In the genomic region with DNA sequence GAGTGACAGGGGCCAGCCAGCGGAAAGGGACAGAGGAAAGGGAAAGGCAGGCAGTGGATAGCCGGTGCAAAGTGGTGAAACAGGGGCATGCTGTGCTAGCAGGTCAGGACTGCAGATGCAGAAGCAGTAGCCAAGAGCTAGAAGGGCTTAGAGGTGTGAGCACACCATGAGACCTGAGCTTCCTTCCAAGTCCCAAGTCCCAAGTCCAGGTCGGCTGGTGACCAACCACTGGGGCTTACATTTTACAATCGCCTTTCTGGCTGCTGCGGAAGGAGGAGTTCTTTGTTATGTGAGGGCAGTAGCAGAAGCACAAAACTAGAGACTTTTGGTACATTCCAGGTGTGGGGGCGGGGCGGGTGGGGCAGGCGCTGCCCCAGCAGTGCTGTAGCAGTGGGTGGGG, we compare ENCODE assay signal across 9 mouse cellular contexts. TPM values are rescaled to one million over a fixed set of nuclear protein-coding genes. Genes with fewer than 3 reads are reported as not detected.
DNase-seq lines count a peak whose midpoint lies in the region; ATAC-seq and TF ChIP-seq lines count a peak whose summit lies in the region.
"Had no signal": no experiment of that assay in that cellular context is flagged by ENCODE, and none has a peak within 500 bp of the region (broad histone marks: within the 10 kb centered on the region; RNA-seq: fewer than 3 reads in every experiment).

No protein-coding gene starts in this region.

- peak overlapping the region; percentile 67; the same call in 1 of the 2 replicates for H3K27ac ChIP-seq in midbrain, embryonic 10.5 days (replicated peaks)
- H3K27ac ChIP-seq in midbrain, embryonic 14.5 days (replicated peaks; ENCODE audit: low read depth, low read length) = no peak overlapping the region
- peak overlapping the region; percentile 65 for H3K27ac ChIP-seq in kidney, adult 2 months (ENCODE audit: insufficient read depth, low read depth, low read length)
- 0 out of 2 replicates have a peak overlapping the region, but pooled peaks have one; percentile 35 for H3K27ac ChIP-seq in stomach, embryonic 14.5 days (ENCODE audit: low read length)

- no peak for TF ChIP-seq CTCF in kidney, adult 2 months (conservative IDR thresholded peaks at IDR 0.05; ENCODE audit: insufficient read depth, insufficient read length, low read depth, low read length)

- no peak overlapping the region for H3K4me2 ChIP-seq in midbrain, embryonic 14.5 days (ENCODE audit: low read length)
- H3K4me2 ChIP-seq in stomach, embryonic 14.5 days (replicated peaks; ENCODE audit: low read depth, low read length) = peak overlapping the region; percentile 23

- no peak overlapping the region for H3K4me3 ChIP-seq in midbrain, embryonic 10.5 days
- H3K4me3 ChIP-seq in midbrain, embryonic 14.5 days (replicated peaks; ENCODE audit: low read depth, low read length) = no peak overlapping the region
- no peak overlapping the region for H3K4me3 ChIP-seq in kidney, adult 2 months (ENCODE audit: insufficient read depth, low read depth, low read length)
- H3K4me3 ChIP-seq in stomach, embryonic 14.5 days (ENCODE audit: low read depth, low read length) = no peak overlapping the region

- no peaks in the 10 kb centered on the region for H3K36me3 ChIP-seq in midbrain, embryonic 10.5 days
- no peaks in the 10 kb centered on the region for H3K36me3 ChIP-seq in midbrain, embryonic 14.5 days (ENCODE audit: control insufficient read depth, insufficient read depth, low read length)
- H3K36me3 ChIP-seq in kidney, adult 2 months (ENCODE audit: control insufficient read depth, insufficient read depth, low read length) = no peaks in the 10 kb centered on the region; the same call in 1 of the 2 replicates
- no peaks in the 10 kb centered on the region for H3K36me3 ChIP-seq in stomach, embryonic 14.5 days (ENCODE audit: control insufficient read depth, insufficient read depth, low read length)

- TF ChIP-seq POLR2A in kidney, adult 2 months (IDR thresholded peaks at IDR 0.05; ENCODE audit: low read depth, low read length) = no peak

- H3K4me1 ChIP-seq in midbrain, embryonic 10.5 days = peaks cover 26% of the 10 kb centered on the region
- peaks cover 4% of the 10 kb centered on the region; the same call in 1 of the 2 replicates for H3K4me1 ChIP-seq in midbrain, embryonic 14.5 days (ENCODE audit: control insufficient read depth, insufficient read depth, low read length)
- peaks cover 26% of the 10 kb centered on the region for H3K4me1 ChIP-seq in kidney, adult 2 months (ENCODE audit: control insufficient read depth, insufficient read depth, low read length)
- H3K4me1 ChIP-seq in stomach, embryonic 14.5 days (ENCODE audit: control insufficient read depth, insufficient read depth, low read length) = peaks cover 41% of the 10 kb centered on the region

- DNase-seq in midbrain, embryonic 10.5 days (ENCODE audit: low spot score) = peak; percentile 21
- DNase-seq in midbrain, embryonic 14.5 days = no peak
- DNase-seq in gastrocnemius, postnatal 36 days = peak; percentile 37 to 62
- DNase-seq in kidney, adult 2 months = peak; percentile 94
- no peak for DNase-seq in spleen, postnatal 14 days (ENCODE audit: low spot score in 2 of 2)
- no peak for DNase-seq in urinary bladder, adult 2 months (ENCODE audit: low spot score)
- no peak for DNase-seq in c-Kit-positive CD71-positive TER-119-positive erythroid progenitor cells, embryonic 14.5 days (ENCODE audit: low spot score)
- DNase-seq: right cerebral cortex, postnatal 25 days had no signal

- no peak overlapping the region for H3K9ac ChIP-seq in midbrain, embryonic 14.5 days (replicated peaks; ENCODE audit: low read length)
- H3K9ac ChIP-seq in stomach, embryonic 14.5 days (replicated peaks; ENCODE audit: low read depth, low read length) = no peak overlapping the region

- ATAC-seq in midbrain, embryonic 14.5 days (ENCODE audit: low FRiP score, low TSS enrichment) = no peak
- ATAC-seq in stomach, embryonic 14.5 days (ENCODE audit: insufficient number of reproducible peaks, insufficient read depth, low FRiP score, low read depth) = no peak

- intact Hi-C loops in gastrocnemius, postnatal 36 days (cut with DNase I) = no loop called here

- no peaks in the 10 kb centered on the region for H3K9me3 ChIP-seq in midbrain, embryonic 10.5 days (replicated peaks)
- no peaks in the 10 kb centered on the region for H3K9me3 ChIP-seq in midbrain, embryonic 14.5 days (ENCODE audit: control insufficient read depth, low read length)
- no peaks in the 10 kb centered on the region for H3K9me3 ChIP-seq in stomach, embryonic 14.5 days (ENCODE audit: control insufficient read depth, low read depth, low read length)

- no peaks in the 10 kb centered on the region for H3K27me3 ChIP-seq in midbrain, embryonic 10.5 days (ENCODE audit: low read depth, poor library complexity, severe bottlenecking)
- no peaks in the 10 kb centered on the region for H3K27me3 ChIP-seq in midbrain, embryonic 14.5 days (ENCODE audit: control insufficient read depth, insufficient read depth, low read length)
- no peaks in the 10 kb centered on the region for H3K27me3 ChIP-seq in kidney, adult 2 months (replicated peaks; ENCODE audit: control insufficient read depth, insufficient read depth, low read length)
- no peaks in the 10 kb centered on the region for H3K27me3 ChIP-seq in stomach, embryonic 14.5 days (ENCODE audit: control insufficient read depth, insufficient read depth, low read length)

- WGBS in midbrain, embryonic 10.5 days = 14% methylated on average over 8 of the region's 8 CpGs
- WGBS in midbrain, embryonic 14.5 days = 21% methylated on average over 8 of the region's 8 CpGs
- 38% methylated on average over 8 of the region's 8 CpGs for WGBS in kidney, adult 2 months
- 14% methylated on average over 8 of the region's 8 CpGs for whole genome bisulfite sequencing in stomach, embryonic 14.5 days

RNA-seq across cellular contexts. Expression of gene Lpp, which starts 56.5 kb away (rescaled TPM):
- polyA plus RNA-seq in midbrain, embryonic 10.5 days (2016; fragmentation: Nextera tagmentation; extraction: Ambion mirVana) = 21.7 and 23.0 TPM in 2 replicates
- 5.8 and 9.6 TPM in 2 replicates for polyA plus RNA-seq in midbrain, embryonic 14.5 days (2014; fragmentation: Nextera tagmentation; extraction: Ambion mirVana)
- 10 to 100 TPM; 16.6 to 18.6 TPM for total RNA-seq in gastrocnemius, postnatal 36 days (2021)
- polyA plus RNA-seq in kidney, adult 2 months (2012; rRNA removed) = 15.9 and 20.2 TPM in 2 replicates
- polyA plus RNA-seq in stomach, embryonic 14.5 days (2014; fragmentation: Nextera tagmentation; extraction: Ambion mirVana) = 105 and 107 TPM in 2 replicates
- 137 and 189 TPM in 2 replicates for polyA plus RNA-seq in urinary bladder, adult 2 months (2012; rRNA removed)

Comparison
In these comparisons a context has a peak if more than half of its experiments do, and no peak if none do; other contexts are left out.
1. DNase-seq: peak in midbrain, embryonic 10.5 days (single experiment), gastrocnemius, postnatal 36 days (2 of 2) and kidney, adult 2 months (single experiment); none in midbrain, embryonic 14.5 days (single experiment), spleen, postnatal 14 days (0 of 2), urinary bladder, adult 2 months (single experiment) and c-Kit-positive CD71-positive TER-119-positive erythroid progenitor cells, embryonic 14.5 days (single experiment).